Mouse (Mus musculus): ENCODE results near the gene Sec61a1. TPM values are rescaled to one million over a fixed set of nuclear protein-coding genes. Genes with fewer than 3 reads are reported as not detected.

Gene Sec61a1
- total RNA-seq, 2 experiments from 2014 or later = 46.7 to 47.7 TPM

DNA sequence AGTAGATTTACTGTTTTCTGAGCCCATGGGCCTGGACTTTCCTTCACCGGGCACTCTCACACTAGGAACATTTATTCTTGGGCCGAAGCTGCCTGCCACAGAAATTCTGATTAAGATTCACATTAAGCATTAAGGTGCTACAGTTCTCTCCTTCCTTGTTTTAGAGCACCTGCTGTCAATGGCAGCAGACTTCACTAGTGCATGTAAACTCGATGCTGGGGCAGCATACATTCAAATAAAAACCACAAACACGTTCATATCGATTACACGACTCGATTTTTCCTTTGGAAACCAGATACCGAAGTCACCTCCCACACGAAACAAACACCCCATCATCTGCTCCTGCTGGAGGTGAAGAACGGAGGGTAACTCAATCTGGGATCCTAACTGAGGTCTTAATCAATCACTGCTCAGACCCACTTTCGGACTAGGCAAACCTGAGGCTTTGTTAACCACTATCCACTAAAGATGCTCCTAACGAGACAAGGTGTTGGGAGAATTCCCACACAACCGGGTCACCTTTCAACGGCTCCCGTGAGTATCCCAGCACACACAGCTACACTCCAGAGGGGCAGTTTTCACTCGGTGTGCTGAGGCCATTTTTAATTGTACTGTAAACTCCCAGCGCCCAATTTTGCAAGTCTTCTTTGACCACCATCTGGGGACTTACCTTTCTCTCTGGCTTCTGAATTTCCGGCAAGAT, 853 bp downstream of the Sec61a1 start:
- DNase-seq = no peak
- intact Hi-C loops (cut with DNase I) = loop anchor here (5.0 kb wide), 1 partner anchor 51 kb away; the partner anchor contains the start of gene Ruvbl1

DNA sequence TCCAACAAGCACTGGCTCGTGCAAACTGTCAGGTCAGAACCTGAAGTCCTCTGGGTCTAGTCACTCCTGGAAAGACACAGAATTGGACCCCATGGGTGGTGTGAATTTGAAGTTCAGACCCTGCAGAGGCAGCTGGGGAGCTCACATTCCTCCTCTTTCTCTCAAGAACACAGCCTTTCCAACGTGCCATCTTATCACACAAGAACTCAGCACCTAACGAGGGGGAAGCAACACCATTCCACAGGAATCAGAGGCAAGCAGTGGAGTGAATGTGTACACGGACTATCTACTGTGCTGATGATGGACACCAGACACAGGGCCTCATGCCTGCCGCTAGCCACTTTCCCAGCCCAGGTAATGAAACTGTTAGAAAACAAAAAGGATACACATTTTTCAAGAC, 2.0 kb downstream of the Sec61a1 start:
- no peak for DNase-seq
- intact Hi-C loops (cut with DNase I) = loop anchor here (5.0 kb wide), 1 partner anchor 49 kb away; the partner anchor contains the start of gene Ruvbl1

DNA sequence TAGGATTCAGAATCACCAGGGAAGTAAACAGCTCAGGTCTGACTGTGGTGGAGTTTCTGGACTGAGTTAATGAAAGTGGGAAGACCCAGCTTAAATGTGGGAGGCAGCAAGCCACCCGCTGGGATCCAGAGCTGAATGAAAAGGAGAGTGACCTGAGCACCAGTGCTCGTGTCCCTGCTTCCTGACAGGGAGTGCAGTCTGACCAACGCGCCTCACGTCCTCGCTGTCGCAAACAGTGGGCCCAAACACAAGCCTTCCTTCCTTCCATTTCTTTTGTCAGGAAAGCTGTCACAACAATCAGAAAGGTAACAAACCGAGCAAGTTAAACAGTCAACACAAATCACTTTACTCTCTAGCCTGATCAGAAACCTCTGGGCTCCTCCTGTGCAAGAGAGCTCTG, 2.7 kb downstream of the Sec61a1 start:
- intact Hi-C loops (cut with DNase I) = loop anchor here (5.0 kb wide), 1 partner anchor 49 kb away; the partner anchor contains the start of gene Ruvbl1

DNA sequence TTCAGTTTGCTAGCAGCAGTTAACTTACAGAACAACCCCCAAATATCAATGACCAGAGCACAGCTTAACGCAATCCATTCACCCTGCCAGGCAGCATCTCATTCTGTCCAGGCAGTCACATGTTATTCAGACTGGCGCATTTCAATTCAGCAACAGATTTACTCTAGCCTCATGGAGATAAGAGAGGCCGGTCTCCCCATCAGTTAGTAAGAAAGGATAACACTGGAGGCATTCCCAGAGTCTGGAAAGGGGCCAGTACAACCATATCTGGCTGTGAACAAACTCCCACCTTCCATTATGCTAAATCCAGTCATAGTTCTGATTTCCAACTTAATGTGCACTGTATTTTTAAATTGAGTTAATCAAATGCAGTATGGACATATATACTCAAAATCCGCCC, 4.2 kb downstream of the Sec61a1 start:
- DNase-seq = no peak
- intact Hi-C loops (cut with DNase I) = no loop called here

More for the DNA sequence above, 2.7 kb downstream of the Sec61a1 start:
- DNase-seq = no peak

DNA sequence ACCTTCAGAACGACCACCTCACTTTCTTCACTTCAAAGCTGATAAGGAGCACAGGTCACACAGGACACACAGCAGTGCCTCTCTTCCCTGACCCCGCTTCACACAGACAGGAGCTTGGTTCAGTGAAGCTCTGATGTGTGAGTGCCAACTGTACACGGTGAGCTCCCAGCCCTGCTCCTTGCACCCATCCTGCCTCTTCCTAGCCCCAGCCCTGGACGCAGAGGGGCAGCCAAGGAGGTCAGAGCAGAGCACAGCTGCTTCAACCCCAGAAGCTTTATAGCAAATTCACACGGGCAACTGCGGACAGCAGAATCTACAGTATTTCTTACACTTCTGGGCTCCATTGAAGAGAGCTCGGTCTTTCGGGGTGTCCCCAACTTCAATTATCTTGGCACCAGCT, 4.7 kb downstream of the Sec61a1 start:
- DNase-seq = no peak
- intact Hi-C loops (cut with DNase I) = no loop called here

DNA sequence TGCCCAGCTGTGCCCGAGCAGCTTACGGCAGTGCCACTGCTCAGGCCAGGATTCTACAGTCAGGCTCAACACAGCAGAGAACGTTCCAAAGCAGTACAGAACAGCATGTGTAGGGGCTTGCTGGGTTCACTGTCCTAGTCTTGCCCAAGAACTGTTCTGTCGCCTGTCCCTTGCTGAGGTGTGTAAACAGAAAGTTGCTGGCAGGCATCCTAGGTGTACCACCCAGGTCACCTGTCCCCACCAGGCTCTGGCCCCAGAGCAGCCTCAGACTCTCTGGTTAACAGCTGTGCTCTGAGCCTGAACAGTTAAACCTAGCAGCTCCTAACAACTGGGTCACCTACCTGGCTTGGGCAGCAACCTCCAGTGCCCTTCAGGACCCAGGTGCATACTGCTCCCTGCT, 15.7 kb downstream of the Sec61a1 start:
- intact Hi-C loops (cut with DNase I) = loop anchor here (5.0 kb wide), 1 partner anchor 391 kb away; no protein-coding TSS in a partner anchor
- DNase-seq = no peak

DNA sequence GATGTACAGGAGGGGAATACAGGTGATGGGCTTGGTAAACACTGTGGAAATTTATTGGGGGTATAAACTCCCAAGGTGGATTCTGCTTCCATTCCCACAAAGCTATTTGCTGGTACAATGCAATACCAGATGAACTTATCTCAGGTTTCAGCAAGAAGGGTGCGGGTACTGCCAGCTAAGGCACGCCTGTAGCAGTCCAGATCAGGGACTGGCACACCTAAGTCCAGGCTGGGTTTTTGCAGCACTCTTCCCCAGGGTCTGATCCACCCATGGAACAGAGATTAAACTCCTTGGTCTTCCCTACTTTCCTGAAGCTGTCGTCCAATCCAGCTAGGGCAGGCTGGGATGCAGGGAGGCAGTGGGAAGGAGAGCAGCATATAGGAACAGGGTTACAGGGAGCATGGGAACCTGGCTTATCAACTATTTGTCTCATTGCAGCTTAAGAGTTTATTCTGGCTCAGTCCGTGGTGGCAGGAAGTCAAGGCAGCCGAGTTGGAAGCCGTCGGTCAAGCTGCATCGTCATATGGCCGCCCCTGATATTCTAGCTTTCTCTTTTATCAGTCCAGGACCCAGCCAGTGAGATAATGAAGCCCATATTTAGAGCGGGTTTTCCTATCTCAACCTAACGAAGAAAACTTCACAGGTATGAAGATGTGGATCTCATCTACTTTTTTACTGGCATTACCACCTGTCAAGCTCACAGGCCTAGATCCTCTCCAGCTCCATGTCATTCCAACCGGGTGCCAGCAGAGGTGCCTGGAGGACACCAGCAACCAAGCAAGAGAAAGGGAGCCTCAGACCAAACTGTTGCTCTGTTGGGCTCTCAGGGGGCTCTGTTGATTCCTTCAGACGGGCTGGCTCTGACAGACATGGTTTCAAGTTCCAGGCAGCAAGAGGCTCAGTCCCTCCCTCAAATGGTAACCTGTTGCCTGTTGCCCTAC, 16.4 kb downstream of the Sec61a1 start:
- intact Hi-C loops (cut with DNase I) = loop anchor here (5.0 kb wide), 1 partner anchor 390 kb away; no protein-coding TSS in a partner anchor
- DNase-seq = no peak

DNA sequence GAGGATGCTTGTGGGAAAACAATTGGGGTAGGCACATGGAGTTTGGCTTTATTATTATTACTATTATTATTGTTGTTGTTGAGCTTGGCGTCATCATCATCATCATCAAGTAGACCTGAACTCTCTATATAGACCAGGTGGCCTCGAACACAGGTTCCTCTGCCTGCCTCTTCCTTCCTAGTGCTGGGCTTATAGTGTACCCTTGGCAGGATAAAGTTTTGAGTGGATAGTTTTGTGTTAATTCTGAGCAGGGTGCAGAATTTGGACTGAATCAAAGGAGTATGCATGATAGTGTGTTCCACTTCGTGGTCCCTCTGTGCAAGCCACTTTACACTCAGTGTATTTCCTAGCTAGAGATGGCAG, 18.3 kb downstream of the Sec61a1 start:
- DNase-seq = no peak
- intact Hi-C loops (cut with DNase I) = loop anchor here (2.0 to 5.0 kb wide), 2 partner anchors 312 to 388 kb away; no protein-coding TSS in a partner anchor

DNA sequence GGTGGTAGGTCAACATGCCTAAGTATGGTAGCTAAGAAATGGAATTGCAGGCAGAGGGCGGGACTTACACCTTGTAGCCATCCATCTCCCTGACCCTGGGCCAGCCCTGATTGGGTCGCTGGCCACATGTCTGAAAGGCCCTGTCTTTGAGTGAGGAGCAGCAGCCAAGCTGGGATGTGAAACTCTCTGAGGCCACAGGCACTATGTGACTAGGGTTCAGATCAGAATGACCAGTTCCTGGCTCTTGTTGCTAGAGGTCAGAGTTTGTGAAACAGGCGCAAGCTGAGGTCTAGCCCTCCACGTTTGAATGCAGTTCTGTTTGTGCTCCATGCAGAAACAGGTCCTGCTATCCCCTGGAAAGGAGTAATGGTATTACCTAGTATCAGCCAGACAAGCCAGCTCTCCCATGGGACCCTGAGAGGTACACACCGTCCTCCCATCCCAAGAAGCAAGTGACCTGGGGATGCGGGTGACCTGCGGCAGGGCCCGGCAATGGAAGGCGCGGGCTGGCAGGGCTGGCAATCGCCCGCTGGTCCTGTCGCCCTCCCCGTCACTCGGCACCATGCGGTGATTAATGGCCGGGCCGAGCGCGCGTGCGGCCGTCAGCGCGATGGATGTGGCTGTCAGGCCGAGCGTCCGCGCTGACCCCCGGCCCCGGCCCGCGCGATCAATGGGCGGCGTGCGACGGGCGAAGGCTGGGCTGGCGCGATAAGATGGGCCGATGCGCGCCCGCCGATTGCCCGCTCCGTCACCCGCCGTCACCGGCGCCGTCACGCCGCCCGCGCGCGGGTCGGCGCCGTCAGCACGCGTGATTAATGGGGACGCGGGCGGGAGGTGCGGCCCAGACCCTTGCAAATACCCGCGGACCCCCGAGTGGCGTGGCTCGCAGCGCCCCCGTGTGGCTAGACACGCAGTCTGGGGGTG, 19.0 kb downstream of the Sec61a1 start:
- DNase-seq = peak; percentile 46 to 68
- intact Hi-C loops (cut with DNase I) = loop anchor here (2.0 to 5.0 kb wide), 3 partner anchors 311 to 387 kb away; no protein-coding TSS in a partner anchor

DNA sequence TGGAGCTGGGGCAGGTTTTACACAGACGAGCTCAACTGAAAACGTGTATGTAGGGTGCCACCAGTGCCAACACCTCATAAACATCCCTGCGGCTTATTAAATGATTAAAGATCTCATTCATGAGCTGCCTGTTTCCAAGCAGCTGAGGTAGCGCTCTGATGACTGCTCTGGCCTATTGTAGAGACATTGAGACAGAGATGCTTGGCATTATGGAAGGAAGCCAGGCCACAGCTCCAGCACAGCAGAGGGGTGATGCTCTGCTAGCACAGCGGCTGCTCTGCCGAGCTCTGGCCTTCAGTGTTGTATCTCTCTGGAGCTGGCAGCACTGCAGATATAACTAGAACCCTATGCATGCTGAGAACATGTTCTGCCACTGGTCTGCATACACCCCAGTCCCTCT, 25.0 kb downstream of the Sec61a1 start:
- intact Hi-C loops (cut with DNase I) = no loop called here

DNA sequence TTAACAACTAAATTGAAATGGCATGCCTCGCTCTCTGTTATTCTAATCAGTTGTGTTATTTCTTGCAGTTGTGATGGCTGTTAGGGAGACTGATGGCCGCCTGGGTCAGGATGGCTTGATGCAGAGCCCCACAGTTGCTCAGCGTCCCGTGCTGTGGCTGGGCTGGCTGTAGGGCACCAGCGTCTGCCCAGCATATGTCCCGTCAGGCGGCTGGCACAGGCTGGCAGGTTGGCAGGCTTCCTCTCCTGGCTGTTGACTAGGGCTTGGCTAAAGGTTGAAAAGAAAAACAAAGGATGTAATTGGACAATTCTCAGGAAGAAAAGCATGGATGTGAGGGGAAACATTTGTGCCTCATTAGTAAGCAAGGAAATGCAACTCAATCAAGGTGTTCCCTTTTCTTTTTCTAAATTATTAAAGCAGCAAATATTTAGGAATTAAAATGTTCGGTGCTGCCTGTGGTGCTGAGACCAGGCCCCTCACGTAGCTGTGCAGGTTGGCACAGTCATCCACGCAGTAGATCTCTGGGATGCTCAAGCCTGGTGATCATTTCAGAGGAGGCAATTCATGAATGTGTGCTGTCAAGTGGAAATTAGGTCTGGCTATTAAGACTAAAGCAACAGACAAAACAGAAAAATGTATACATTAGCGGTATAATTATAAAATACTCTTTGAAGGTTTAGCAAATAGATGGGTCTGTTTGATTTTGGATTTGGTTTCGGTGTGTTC, 27.9 kb downstream of the Sec61a1 start:
- DNase-seq = peak; percentile 53 to 55
- intact Hi-C loops (cut with DNase I) = no loop called here

More for the DNA sequence above, 25.0 kb downstream of the Sec61a1 start:
- DNase-seq = no peak

DNA sequence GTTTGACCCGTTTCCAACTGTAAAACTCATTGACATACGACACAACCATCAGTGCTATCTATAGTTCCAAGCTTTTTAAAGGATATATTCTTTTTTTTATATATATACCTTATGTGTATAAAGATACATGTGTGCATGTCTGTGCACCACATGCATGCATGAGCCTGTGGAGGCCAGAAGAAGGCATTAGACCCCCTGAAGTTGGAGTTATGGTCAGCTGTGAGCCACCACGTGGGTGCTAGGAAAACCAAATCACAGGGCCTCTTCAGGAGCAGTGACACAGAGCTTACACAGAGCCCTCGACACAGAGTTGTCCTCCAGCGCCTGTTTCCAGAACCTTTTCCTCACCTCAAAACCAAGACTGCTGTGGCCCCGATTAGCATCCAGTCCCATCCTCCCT, 28.9 kb downstream of the Sec61a1 start:
- DNase-seq = no peak

DNA sequence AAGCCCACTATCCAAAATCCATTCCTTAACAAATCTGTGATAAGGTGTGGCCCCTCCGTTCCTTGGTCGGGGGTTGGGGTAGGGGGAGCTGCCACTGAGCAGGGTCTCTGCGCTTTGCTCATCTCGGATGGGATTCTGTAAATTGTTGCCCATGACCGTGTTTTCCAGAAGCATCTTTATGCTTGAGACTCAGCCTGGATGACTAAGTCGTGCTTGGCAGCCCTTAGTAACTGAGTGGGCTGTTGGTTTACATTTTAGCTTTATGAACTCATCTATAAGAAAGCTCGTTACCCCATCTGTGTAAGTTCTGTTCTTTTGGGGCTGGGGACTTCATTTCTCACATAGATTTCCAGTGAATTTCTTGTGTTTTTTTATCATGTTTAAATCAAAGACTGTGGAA, 29.7 kb downstream of the Sec61a1 start:
- no peak for DNase-seq
- intact Hi-C loops (cut with DNase I) = loop anchor here (5.0 kb wide), 1 partner anchor 297 kb away; the partner anchor contains the start of gene Gata2

More for the DNA sequence above, 28.9 kb downstream of the Sec61a1 start:
- intact Hi-C loops (cut with DNase I) = loop anchor here (5.0 kb wide), 1 partner anchor 298 kb away; the partner anchor contains the start of gene Gata2

DNA sequence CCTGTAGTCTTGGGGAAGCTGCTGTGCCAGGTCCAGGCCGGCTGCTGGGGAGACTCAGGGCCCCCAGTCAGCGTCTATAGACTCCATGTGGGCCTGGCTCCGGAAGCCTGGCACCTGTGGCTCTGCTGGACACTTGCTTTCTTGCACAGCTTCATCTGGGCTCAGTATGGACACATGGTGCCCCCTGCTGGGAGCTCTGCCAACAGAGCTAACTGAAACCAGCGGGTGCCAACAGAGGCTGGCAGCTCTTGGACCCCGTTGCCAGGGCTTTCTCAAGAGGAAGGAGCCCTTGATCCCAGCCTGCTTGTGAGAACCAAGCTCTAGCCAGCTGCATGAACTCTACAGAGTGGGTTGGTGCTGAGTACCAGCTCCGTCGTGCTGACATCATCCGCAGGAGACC, 31.8 kb downstream of the Sec61a1 start:
- DNase-seq = peak; percentile 30 to 44
- intact Hi-C loops (cut with DNase I) = loop anchor here (5.0 kb wide), 1 partner anchor 295 kb away; the partner anchor contains the start of gene Gata2

DNA sequence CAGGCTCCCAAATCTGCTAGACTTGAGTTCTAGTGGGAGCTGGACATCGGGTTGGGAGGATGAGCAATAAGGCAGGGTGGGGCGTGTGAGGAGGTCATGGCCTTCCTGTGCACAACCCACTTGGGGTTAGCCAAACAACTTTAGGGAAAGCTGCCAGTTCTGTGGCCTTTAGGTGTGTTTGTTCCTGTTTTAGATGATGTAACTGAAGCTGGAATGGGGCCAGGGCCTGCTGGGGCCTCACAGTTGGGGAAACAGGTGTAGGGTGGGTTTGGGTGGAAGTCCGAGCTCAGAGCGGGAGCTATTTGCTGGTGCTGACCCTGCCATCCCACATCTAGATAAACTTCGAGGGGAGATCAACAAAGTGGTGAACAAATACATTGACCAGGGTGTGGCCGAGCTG, 33.3 kb downstream of the Sec61a1 start:
- peak in 1 of 2 experiments; percentile 28 for DNase-seq
- intact Hi-C loops (cut with DNase I) = loop anchor here (5.0 kb wide), 1 partner anchor 293 kb away; the partner anchor contains the start of gene Gata2

DNA sequence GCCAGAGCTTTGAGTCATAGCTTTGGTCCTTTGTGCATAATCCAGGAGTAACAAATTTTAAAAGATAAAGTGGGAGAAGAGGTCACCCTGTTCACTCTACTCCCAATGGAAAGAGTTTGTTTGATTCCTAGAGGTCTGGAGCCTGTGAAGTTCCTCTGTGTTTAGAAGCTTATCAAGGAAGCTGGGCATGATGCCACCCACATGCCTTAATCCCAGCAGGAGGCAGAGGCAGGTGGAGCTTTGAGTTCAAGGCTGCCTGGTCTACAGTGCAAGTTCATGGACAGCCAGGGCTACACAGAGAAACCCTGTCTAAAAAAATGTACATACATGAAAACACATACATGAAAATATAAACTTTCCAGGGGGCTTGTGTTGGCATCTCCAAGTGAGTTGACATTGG, 34.8 kb downstream of the Sec61a1 start:
- intact Hi-C loops (cut with DNase I) = no loop called here
- no peak for DNase-seq

DNA sequence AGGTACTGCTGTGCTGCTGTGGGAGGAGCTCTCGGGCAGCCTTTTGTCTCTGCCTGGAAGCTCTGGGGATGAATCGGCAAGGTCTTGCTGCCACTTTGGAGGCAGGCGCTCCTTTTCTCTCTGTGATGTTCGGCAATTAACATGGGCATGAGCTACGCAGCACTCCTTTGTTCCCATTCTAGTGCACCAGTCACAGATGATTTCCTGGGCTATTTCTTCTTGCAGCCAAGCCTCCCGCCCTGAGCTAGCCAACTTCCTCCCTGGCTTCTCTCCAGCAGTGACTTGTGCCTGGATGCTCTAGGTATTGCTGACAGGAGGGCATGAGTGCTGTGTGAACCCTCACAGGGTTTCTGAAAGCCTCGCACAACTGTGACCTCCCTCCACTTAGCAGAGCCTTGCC, 35.6 kb downstream of the Sec61a1 start:
- intact Hi-C loops (cut with DNase I) = no loop called here
- DNase-seq = peak in 1 of 2 experiments; percentile 30

DNA sequence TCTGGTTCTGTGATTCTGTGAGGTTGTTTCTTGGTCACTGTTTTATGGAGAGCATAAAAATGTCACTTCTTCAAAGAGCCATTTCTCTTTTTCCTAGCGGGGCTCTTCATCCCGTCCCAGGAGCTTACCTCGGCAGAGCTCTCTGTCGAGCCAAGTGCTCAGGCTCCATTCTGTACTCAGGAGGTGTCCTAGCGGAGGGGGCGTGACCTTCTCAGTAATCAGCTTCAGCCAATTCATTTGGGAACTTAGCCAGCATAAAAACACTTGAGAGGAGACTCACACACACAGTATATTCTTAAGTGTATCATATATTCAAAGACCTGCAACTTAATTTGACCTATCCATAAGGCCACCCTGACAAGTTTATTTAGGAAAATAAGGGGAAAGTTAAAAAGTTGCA, 38.3 kb downstream of the Sec61a1 start:
- DNase-seq = no peak
- intact Hi-C loops (cut with DNase I) = no loop called here

DNA sequence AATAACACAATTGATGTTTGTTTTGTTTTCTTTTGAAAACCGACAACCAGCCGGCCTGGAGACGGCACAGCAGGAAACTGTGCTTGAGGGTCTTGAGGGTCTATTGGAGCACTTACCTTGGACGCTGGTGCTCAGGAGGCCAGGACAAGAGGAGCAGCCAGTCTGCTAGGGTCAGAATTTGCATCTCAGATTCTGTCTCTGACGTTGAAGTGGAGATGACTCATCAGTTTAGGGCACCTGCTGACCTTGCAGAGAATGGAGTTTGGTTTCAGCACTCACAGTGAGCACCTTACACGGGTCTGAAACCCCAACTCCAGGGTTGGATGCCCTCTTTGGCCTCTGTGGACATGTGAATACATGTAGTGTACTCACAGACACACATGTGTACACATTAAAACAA, 48.8 kb downstream of the Sec61a1 start:
- DNase-seq = no peak
- intact Hi-C loops (cut with DNase I) = loop anchor here (5.0 kb wide), 1 partner anchor 47 kb away; the partner anchor contains the start of gene Sec61a1
